Mouse (Mus musculus): ENCODE data around the gene Rnf8. TPM values are rescaled to one million over a fixed set of nuclear protein-coding genes. Genes with fewer than 3 reads are reported as not detected.

Gene Rnf8
- total RNA-seq, 2 experiments from 2014 or later: 59.2 to 72.7 TPM

DNA sequence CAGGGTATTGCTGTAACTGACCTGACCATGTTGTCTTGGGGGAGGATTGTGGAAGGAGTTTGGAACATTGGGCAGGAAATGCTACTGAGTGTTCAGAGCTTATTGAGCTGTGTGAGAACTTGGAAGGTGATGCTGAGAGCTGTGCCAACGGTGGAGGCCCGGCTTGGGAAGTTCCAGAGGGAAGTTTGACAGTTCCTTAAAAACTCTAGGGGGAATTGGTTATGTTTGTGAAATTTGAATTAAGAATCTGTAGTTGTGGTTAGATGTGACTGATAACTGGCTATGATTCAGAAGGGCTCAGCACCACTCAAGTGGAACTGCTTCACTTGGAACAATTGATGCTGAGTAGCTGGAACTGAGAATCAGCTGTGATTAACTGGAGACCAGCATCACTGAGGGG lies 56.4 kb downstream of the Rnf8 start:
- no peak for DNase-seq (ENCODE audit: low spot score in 2 of 2)
- intact Hi-C loops (cut with DNase I): no loop called here

DNA sequence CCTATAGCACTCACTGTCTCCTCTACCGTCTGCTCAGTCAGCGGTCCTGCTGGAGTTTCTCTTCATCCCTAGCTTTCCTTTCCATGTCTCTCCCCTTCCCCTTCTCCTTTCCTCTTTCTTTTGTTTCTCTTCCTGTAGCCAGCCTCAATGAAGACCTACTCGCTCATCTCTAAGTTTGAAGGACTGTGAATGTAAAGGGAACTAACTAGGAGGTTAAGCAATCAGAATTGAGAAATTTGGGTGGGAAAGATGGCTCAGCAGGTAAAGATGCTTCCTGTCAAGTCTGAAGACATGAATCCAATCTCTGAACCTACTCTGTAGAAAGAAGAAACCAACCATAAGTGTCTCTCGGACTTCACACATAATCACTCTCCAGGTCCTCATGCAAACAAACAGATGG lies 58.7 kb downstream of the Rnf8 start:
- no peak for DNase-seq (ENCODE audit: low spot score in 2 of 2)
- intact Hi-C loops (cut with DNase I): no loop called here

DNA sequence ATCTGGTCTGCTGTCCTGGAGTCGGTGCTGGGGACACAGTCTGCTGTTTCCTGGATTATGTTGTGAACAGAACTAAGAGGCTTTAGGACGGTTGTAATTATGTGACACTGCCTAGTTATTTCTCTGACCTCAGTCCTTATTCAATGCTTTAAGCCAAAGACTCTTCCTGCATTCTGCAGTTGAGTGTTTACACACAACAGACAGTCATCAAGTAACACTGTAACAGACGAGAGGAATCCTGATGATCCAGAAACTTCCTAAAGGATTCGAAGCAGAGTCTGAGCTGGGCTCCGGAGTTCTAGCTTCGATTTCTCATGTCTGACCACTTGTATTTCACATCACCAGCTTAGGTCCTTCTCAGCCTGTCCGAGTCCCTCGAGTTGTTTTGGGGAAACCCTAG lies 63.9 kb downstream of the Rnf8 start:
- intact Hi-C loops (cut with DNase I): no loop called here
- DNase-seq (ENCODE audit: low spot score in 2 of 2): no peak

DNA sequence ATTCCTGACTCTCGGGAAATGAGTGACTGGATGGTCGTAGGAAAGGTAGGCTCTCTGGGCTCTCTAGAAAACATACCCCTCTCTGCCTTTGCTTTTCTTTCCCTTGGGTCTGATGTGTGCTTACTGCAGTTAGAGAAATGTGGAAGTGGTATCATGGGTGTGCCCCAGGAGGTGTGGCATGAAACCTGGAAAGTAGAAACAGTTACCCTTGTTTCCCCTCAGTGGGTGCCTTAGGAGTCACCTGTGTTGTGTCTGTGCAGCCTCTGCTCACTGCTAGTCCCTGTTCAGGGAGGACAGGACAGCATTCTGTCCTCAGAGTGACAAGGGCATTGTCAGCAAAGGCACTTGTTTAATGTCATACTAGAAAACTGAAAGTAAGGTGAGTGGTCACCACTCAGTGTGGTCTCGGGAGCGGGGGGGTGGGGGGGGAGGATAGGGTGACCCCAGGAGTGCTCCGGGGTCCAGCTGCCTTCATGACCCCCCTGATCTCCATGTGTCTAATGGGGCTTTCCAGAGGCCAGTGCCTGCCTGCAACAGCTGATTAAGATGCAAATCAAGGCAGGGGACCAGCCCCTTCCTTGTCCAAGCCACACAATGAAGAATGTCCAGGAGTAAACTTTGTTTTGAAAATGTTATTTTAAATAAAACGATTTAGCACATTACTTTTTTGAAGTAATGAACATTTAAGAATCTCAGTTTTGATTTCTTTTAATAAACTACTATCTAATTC lies 64.6 kb downstream of the Rnf8 start:
- intact Hi-C loops (cut with DNase I): no loop called here

DNA sequence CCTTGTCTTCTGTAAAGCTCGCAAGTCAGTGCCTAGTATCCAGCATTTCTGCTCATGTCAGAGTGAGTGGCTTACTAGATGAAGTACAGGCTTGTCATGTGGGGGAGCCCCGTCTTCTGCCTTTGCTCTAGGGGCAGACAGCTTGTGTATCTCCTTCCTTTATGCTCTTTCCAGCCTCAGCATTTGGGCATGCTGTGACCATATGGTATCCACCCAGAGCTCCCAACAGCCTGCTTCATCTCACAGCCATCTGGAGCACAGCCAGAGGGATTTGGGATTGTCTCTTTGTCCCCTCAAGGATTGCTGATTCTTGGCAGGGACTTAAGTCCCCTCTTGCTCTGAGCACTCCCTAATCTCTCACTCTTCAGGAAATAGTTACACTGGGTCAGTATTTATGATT lies 65.6 kb downstream of the Rnf8 start:
- intact Hi-C loops (cut with DNase I): no loop called here
- no peak for DNase-seq (ENCODE audit: low spot score in 2 of 2)

More for the DNA sequence above, 64.6 kb downstream of the Rnf8 start:
- no peak for DNase-seq (ENCODE audit: low spot score in 2 of 2)

DNA sequence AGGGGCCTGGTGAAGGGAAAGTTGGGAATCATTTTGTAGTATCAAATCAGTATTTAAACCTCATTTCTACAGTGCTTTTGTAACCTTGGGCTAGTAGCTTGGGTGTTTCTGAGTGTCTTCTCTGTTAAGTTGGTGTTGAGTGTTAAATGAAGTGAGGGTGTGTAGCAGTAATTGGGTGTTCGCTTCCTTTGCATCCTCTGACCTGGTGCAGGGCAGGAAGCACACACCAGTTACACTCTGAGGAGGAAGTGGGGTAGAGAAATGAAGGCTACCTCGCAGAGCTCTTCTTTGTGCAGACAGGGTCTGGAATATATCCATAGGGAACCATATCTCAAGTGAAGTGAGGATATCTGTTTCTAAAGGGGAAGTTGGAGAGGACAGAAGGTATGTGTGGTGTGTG lies 66.3 kb downstream of the Rnf8 start:
- DNase-seq (ENCODE audit: low spot score in 2 of 2): no peak
- intact Hi-C loops (cut with DNase I): no loop called here

DNA sequence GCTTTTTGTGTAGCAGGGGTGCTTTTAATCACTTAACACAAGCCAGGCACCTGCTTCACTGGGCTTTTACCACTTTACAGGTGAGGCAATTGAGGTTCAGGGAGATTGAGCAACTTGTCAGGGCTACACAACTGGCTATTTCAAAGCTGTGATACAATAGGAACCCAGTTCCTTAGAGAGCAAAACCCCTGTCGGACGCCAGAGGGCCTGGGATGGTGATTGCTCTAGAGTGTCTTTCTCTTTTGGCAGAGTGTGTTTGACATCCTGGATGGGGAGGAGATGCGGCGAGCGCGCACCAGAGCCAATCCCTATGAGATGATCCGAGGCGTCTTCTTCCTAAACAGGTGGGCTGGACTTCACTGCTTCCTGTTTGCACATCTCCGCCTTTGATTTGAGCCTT lies 67.1 kb downstream of the Rnf8 start:
- intact Hi-C loops (cut with DNase I): no loop called here
- DNase-seq (ENCODE audit: low spot score in 2 of 2): no peak

DNA sequence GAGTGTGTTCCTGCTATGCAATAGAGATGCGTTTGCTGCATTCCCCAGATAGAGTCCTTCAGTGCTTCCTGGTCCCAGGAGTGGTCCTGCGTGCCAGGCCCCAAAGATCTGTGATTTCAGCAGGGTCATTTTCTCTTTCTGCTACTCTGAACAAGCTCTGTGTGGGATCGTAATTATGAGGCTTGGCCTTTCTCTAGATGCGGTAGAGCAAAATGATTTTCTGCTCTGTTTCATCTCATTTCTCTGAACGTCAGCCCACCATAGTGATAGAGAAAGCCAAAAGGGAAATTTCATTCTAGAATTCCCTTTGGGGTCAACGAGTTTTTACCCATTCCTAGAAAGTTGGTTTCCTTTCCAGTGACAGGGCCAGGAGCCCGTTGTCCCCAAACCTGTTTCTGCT lies 67.7 kb downstream of the Rnf8 start:
- no peak for DNase-seq (ENCODE audit: low spot score in 2 of 2)
- intact Hi-C loops (cut with DNase I): no loop called here

DNA sequence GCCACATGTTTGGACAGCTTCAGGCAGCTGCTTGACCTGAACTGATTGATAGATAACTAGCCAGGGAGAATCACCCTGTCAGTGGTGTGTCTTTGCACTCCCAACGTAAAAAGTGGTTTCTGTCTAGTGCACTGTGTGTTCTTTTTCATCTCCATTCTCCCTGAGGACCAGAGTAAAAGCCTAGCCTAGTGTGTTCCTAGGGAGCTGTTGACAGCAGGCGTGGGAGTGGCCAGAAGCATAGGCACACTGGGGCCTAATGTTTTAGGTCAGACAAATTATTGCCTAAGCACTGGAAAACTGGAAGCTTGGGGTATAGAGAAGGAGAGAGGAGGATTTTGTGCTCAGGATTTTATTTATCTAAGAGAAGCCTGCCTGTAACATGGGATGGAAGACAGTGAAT lies 68.5 kb downstream of the Rnf8 start:
- intact Hi-C loops (cut with DNase I): no loop called here
- DNase-seq (ENCODE audit: low spot score in 2 of 2): no peak

DNA sequence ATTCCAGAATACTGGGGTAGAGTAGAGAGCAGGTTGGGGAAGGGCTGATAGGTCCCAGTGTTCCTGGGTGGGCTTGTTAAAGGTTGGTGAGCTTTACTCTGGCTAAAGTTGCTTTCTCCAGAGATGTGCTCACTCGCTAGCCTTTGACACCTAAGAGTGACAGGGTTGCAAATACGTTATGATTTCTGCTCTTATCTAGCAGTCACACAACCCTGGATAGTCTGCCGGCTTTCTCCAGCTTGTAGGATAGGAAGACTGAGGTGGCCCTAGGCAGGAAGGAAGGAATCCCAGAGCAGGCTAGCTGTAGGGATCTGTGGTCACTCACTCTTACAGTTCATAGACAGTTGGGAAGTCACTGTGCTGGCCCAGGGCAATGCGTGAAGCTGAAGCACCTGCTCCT lies 69.7 kb downstream of the Rnf8 start:
- intact Hi-C loops (cut with DNase I): no loop called here
- DNase-seq (ENCODE audit: low spot score in 2 of 2): no peak

DNA sequence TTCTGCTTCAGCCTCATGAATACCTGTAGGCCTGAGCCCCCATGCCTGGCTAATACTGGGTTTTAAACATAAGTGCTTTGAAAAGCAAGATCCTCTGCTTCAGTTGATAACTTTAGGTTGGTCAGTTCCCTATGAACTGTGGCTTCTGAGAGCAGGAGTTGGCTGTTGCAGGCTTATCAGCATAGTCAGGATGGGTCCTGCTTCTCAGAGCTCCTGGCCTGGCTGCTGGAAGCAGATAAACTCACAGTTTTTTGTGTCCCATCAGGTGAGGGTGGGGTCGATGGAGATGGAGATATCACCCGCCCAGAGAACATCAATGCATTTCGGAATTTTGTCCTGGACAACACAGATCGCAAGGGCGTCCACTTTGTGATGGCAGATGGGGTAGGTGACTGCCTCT lies 72.2 kb downstream of the Rnf8 start:
- intact Hi-C loops (cut with DNase I): no loop called here
- DNase-seq (ENCODE audit: low spot score in 2 of 2): no peak

DNA sequence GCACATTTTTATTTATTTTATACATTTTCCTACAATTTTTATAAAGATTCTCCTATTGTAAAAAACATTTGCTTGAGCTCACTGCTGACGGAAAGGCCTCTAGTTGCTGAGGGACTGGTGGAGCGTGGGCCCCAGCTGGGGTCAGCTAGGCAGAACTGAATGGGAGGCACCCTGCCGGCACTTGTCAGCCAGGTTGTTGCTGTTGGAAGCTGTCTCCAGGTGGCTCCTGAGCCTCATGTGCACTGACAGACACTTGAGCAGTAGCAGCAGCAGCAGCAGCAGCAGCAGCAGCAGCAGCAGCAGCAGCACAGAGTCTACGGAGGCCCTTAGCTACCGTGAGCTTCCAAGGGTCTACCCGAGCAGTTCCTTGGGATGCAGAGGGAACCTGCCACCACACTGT lies 72.8 kb downstream of the Rnf8 start:
- intact Hi-C loops (cut with DNase I): no loop called here
- no peak for DNase-seq (ENCODE audit: low spot score in 2 of 2)

DNA sequence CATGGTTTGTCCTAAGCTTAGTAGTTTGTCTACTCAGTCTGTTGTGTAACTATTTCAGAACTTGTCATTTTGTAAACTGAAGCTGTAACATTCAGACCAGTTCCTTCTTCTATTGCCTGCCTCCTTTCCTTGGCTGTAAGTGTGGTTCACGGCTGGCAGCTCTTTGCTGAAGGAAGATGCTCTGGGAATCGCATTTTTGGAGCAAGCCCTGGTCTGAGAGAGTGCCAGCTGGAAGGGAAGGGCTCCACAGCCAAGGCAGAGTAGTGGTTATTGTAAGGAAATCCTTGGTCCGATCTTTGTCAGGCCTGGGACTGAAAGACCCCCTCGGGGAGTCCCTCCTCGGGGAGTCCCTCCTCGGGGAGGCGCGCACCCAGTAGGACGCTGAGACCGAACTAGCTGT lies 74.0 kb downstream of the Rnf8 start:
- no peak for DNase-seq (ENCODE audit: low spot score in 2 of 2)
- intact Hi-C loops (cut with DNase I): no loop called here

DNA sequence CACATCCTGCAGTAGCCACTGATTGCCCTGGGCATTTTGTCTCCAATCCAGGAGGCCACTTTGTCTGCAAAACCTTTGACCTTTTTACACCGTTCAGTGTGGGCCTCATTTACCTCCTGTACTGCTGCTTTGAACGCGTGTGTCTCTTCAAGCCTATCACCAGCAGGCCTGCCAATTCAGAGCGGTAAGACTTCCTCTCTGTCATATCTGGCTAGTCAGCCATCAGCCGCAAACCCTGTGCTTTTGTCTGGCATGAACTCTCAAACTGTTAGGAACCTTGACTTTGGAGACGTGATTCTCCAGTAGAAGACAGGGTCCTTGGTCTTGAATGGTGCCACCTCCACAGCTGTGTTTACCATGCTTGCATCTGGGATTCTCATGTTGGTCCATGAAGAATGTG lies 75.7 kb downstream of the Rnf8 start:
- no peak for DNase-seq (ENCODE audit: low spot score in 2 of 2)
- intact Hi-C loops (cut with DNase I): no loop called here

DNA sequence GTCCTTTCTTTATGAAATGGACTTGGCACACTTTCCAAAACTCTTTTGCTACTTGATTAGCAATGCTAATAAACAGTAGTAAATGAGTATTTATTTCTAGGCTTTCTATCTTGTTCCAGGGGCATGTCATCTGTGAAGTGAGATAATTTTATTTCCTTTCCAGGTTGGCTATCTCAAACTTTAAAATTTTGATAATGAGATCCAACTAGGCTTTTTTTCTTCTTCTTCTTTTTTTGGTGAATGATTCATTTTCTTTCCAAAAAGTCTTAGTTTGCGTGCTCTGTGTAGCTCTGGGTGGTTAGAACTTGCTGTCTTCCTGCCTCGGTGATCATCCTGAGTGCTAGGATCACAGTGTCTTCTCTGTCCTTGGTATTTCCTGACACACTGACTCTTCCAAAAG lies 78.2 kb downstream of the Rnf8 start:
- intact Hi-C loops (cut with DNase I): no loop called here
- no peak for DNase-seq (ENCODE audit: low spot score in 2 of 2)

DNA sequence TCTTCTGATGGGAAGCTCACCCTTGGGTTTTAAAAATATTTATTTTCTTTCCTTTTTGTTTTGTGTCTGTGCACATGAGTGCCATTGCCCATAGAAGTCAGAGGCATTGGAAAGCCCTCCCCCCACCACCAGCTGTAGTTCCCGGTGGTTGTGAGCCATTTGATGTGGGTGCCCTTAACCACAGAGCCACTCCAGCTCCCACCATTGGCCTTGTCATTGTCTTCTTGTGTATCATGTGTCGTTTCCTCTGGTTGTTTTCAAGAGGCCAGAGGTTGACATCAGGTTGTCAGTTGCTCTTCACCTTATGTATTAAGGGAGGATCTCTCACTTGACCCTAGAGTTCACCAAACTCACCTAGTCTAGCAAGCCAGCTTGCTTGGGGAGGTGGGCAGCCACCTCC lies 79.0 kb downstream of the Rnf8 start:
- no peak for DNase-seq (ENCODE audit: low spot score in 2 of 2)
- intact Hi-C loops (cut with DNase I): no loop called here

DNA sequence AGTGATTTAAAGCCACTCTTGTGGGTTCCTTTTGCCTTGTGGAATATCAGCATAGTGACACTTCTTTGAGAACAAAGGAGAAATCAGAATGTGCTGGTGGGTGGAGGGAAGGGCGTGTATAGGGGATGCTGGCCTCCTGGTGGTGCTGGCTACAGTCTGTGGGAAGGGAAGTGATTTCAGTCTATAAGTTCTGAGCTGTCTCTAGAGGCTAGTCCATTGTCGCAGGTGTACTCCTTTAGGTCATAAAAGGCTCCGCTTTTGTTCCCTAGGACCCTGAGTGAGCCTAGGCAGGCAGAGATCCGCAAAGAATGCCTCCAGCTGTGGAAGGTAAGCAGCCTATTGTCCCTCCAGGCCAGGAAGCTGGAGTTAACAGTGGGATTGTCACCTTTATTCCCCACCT lies 79.9 kb downstream of the Rnf8 start:
- no peak for DNase-seq (ENCODE audit: low spot score in 2 of 2)
- intact Hi-C loops (cut with DNase I): no loop called here

Small RNAs within 50 kb of the gene (microRNA-seq; reads per million reads assigned to microRNA genes)
- not detected for gene Mir7667

Other genes starting within 250 kb of the Rnf8 start
- gene Pim1, start 124.0 kb upstream of the Rnf8 start, total RNA-seq (2021): 1 to 10 TPM; 6.0 to 7.1 TPM
- gene Gm17657, start 65.2 kb upstream of the Rnf8 start, total RNA-seq (2021): not detected
- 10 to 100 TPM; 43.2 to 45.2 TPM for gene Tbc1d22b, start 65.0 kb upstream of the Rnf8 start, total RNA-seq (2021)
- not detected for gene Tmem217, start 62.4 kb upstream of the Rnf8 start, total RNA-seq (2021)
- gene Gm28043, start 86 bp downstream of the Rnf8 start, total RNA-seq (2021): 1 to 10 TPM; 3.2 to 5.4 TPM
- 100 to 1,000 TPM; 112 to 125 TPM for gene Cmtr1, start 45.8 kb downstream of the Rnf8 start, total RNA-seq (2021)
- gene Ccdc167, start 102.3 kb downstream of the Rnf8 start, total RNA-seq (2021): 10 to 100 TPM; 15.3 to 22.4 TPM